Mouse (Mus musculus) midbrain, postnatal 0 days (tissue): Measurements from ENCODE around the gene Arhgef18. TPM values are rescaled to one million over a fixed set of nuclear protein-coding genes. Genes with fewer than 3 reads are reported as not detected.

Source experiments
- ATAC-seq: fragments of 200-750 bp; cut with Nextera tagmentation; 2 replicates; pipeline ENCODE4 v1.8.0; 2017; ENCODE audit warnings: moderate number of reproducible peaks, mild to moderate bottlenecking, moderate TSS enrichment, moderate library complexity; ENCODE audit not compliant: low FRiP score
- DNase-seq: peaks from one replicate; pipeline ENCODE4 v3.0.0-alpha.2; 2015; ENCODE audit warnings: low spot score
- H3K27ac ChIP-seq: fragments of 300-500 bp; sonication (generic); 2 replicates; pipeline ENCODE4 v1.5.1; 2014; ENCODE audit warnings: low read depth, mild to moderate bottlenecking, low read length, mixed read lengths
- H3K27me3 ChIP-seq: fragments of 300-500 bp; sonication (generic); 2 replicates; pipeline ENCODE4 v1.6.1; 2014; ENCODE audit warnings: low read length, control low read depth, mixed read lengths; ENCODE audit not compliant: insufficient read depth
- H3K36me3 ChIP-seq: fragments of 300-500 bp; sonication (generic); 2 replicates; pipeline ENCODE4 v1.6.1; 2014; ENCODE audit warnings: low read length, control low read depth, mixed read lengths; ENCODE audit not compliant: insufficient read depth
- H3K4me1 ChIP-seq: fragments of 300-500 bp; sonication (generic); 2 replicates; pipeline ENCODE4 v1.6.1; 2014; ENCODE audit warnings: mild to moderate bottlenecking, control low read depth, antibody characterized with exemption, low read length, mixed read lengths; ENCODE audit not compliant: insufficient read depth
- H3K4me2 ChIP-seq: fragments of 300-500 bp; sonication (generic); 2 replicates; pipeline ENCODE4 v1.6.1; 2014; ENCODE audit warnings: low read depth, mild to moderate bottlenecking, low read length, mixed read lengths; ENCODE audit not compliant: poor library complexity, severe bottlenecking
- H3K4me3 ChIP-seq: fragments of 300-500 bp; sonication (generic); 2 replicates; pipeline ENCODE4 v1.5.1; 2014; ENCODE audit warnings: low read depth, mild to moderate bottlenecking, low read length, moderate library complexity
- H3K9ac ChIP-seq: fragments of 300-500 bp; sonication (generic); replicated peaks from 2 replicates; pipeline ENCODE4 v1.6.1; 2014; ENCODE audit warnings: mild to moderate bottlenecking, low read length, moderate library complexity, mixed read lengths; ENCODE audit not compliant: poor library complexity, severe bottlenecking
- H3K9me3 ChIP-seq: fragments of 300-500 bp; sonication (generic); 2 replicates; pipeline ENCODE4 v1.6.1; 2016; ENCODE audit warnings: low read length, control low read depth
- CTCF ChIP-seq: IDR thresholded peaks from 2 replicates; pipeline ENCODE4 v1.5.1; 2016; ENCODE audit warnings: antibody characterized with exemption, mild to moderate bottlenecking
- WGBS: fragments of 180-500 bp; shearing (Covaris S2); extraction: QIAGEN DNeasy Blood & Tissue Kit; methylation state at CpG from one replicate; pipeline ENCODE4 v1.1.7; 2014; 5-methylcytosine and 5-hydroxymethylcytosine counted together
- polyA plus RNA-seq: library from polyadenylated mRNA; unstranded; fragments of >200 nt; fragmentation: Nextera tagmentation; extraction: Ambion mirVana; gene quantifications from 2 replicates; pipeline ENCODE4 v1.2.1, GENCODE M21; 2015
- total RNA-seq: library from RNA; depleted of rRNA; stranded (reverse); fragments of >200 nt; gene quantifications from 2 replicates; pipeline ENCODE4 v1.2.3, GENCODE M21; 2014

Gene Arhgef18
- total and polyA plus RNA-seq, 2 experiments from 2014 or later, result 6.8 to 34.3 TPM

- no peaks in the 10 kb centered on the region for H3K27me3 ChIP-seq
- ATAC-seq, result peak; percentile 94
- peak; percentile 98 for DNase-seq
- H3K9ac ChIP-seq, result peak within 1 kb of the TSS; percentile 62
- no peaks in the 10 kb centered on the region for H3K4me1 ChIP-seq
- H3K4me2 ChIP-seq, result peak within 1 kb of the TSS; percentile 58
- WGBS, result 7% methylated on average over 32 of the region's 32 CpGs
- peak within 1 kb of the TSS; percentile 78 for H3K27ac ChIP-seq
- no peak for TF ChIP-seq CTCF
- peak within 1 kb of the TSS; percentile 41 for H3K4me3 ChIP-seq
- H3K9me3 ChIP-seq, result no peaks in the 10 kb centered on the region
- H3K36me3 ChIP-seq, result no peaks in the 10 kb centered on the region
These were observed 74.4 kb downstream of the Arhgef18 start, which contains the start of gene Pex11g for GRCm38 (mm10) chr8:3467006-3467885. TSS of gene Pex11g (minus strand) at chr8:3467680.

GRCm38 (mm10) chr8:3467886-3468545 lies 75.2 kb downstream of the Arhgef18 start:
- peak overlapping the region; percentile 58 for H3K4me2 ChIP-seq
- peak overlapping the region; percentile 62 for H3K9ac ChIP-seq
- no peak for TF ChIP-seq CTCF
- H3K36me3 ChIP-seq, result no peaks in the 10 kb centered on the region
- ATAC-seq (peak; percentile 29), DNase-seq (no peak)
- H3K4me3 ChIP-seq, result peak overlapping the region; percentile 41
- peak overlapping the region; percentile 78 for H3K27ac ChIP-seq
- WGBS, result 44% methylated on average over 9 of the region's 9 CpGs
- no peaks in the 10 kb centered on the region for H3K4me1 ChIP-seq
- H3K27me3 ChIP-seq, result no peaks in the 10 kb centered on the region
- no peaks in the 10 kb centered on the region for H3K9me3 ChIP-seq

GRCm38 (mm10) chr8:3468838-3469237 lies 76.0 kb downstream of the Arhgef18 start:
- H3K4me1 ChIP-seq, result no peaks in the 10 kb centered on the region
- no peaks in the 10 kb centered on the region for H3K9me3 ChIP-seq
- no peak overlapping the region for H3K9ac ChIP-seq
- H3K27ac ChIP-seq, result no peak overlapping the region
- H3K27me3 ChIP-seq, result no peaks in the 10 kb centered on the region
- TF ChIP-seq CTCF, result no peak
- no peak overlapping the region for H3K4me3 ChIP-seq
- WGBS, result 94% methylated on average over 1 of the region's 1 CpGs
- no peak overlapping the region for H3K4me2 ChIP-seq
- H3K36me3 ChIP-seq, result no peaks in the 10 kb centered on the region
- DNase-seq (no peak), ATAC-seq (no peak)

- no peak within 1 kb of the TSS for H3K4me2 ChIP-seq
- no peak within 1 kb of the TSS for H3K27ac ChIP-seq
- H3K27me3 ChIP-seq, result no peaks in the 10 kb centered on the region
- DNase-seq, result no peak
- H3K4me3 ChIP-seq, result no peak within 1 kb of the TSS
- TF ChIP-seq CTCF, result no peak
- no peaks in the 10 kb centered on the region for H3K9me3 ChIP-seq
- no peaks in the 10 kb centered on the region for H3K4me1 ChIP-seq
- H3K9ac ChIP-seq, result no peak within 1 kb of the TSS
- H3K36me3 ChIP-seq, result no peaks in the 10 kb centered on the region
- no peak for ATAC-seq
These were observed 77.8 kb downstream of the Arhgef18 start, which contains the start of gene Tex45 for GRCm38 (mm10) chr8:3470562-3470961. TSS of gene Tex45 (plus strand) at chr8:3470862.

- peak overlapping the region; percentile 48 for H3K9ac ChIP-seq
- WGBS, result 29% methylated on average over 37 of the region's 37 CpGs
- ATAC-seq (peak; percentile 52), DNase-seq (no peak)
- no peaks in the 10 kb centered on the region for H3K27me3 ChIP-seq
- peak overlapping the region; percentile 12; the same call in 1 of the 2 replicates for H3K27ac ChIP-seq
- TF ChIP-seq CTCF, result no peak
- H3K36me3 ChIP-seq, result no peaks in the 10 kb centered on the region
- peak overlapping the region; percentile 25 for H3K4me3 ChIP-seq
- peaks cover 5% of the 10 kb centered on the region; the same call in 1 of the 2 replicates for H3K4me1 ChIP-seq
- H3K4me2 ChIP-seq, result peak overlapping the region; percentile 39
- H3K9me3 ChIP-seq, result no peaks in the 10 kb centered on the region
These were observed 83.1 kb downstream of the Arhgef18 start for GRCm38 (mm10) chr8:3475715-3476429.
